Mouse (Mus musculus) ES-E14 (cell line): Measurements from ENCODE around the gene Vmn2r104.

ENCODE experiments used
- HCFC1 ChIP-seq: IDR thresholded peaks from 2 replicates; pipeline ENCODE4 v1.6.1; 2012; ENCODE audit warnings: low read length, inconsistent platforms, borderline replicate concordance; ENCODE audit not compliant: insufficient read depth
- MAFK ChIP-seq: IDR thresholded peaks from 2 replicates; pipeline ENCODE4 v1.6.1; 2014; ENCODE audit warnings: mild to moderate bottlenecking, low read depth, low read length, inconsistent platforms; ENCODE audit not compliant: insufficient read depth
- ZC3H11A ChIP-seq: IDR thresholded peaks from 2 replicates; pipeline ENCODE4 v1.6.1; 2012; ENCODE audit warnings: low read depth, mild to moderate bottlenecking, inconsistent platforms, low read length, borderline replicate concordance
- ZNF384 ChIP-seq: IDR thresholded peaks from 2 replicates; pipeline ENCODE4 v1.6.1; 2012; ENCODE audit warnings: low read depth, low read length, inconsistent platforms

GRCm38 (mm10) chr17:20074090-20074489, 26.0 kb upstream of the Vmn2r104 start:
- no peak for TF ChIP-seq MAFK
- TF ChIP-seq ZNF384: no peak
- TF ChIP-seq HCFC1: no peak
- no peak for TF ChIP-seq ZC3H11A
